Mouse (Mus musculus) cerebellum, adult 9-11 months (tissue): Measurements from ENCODE around the gene Ifitm2.

Source experiments
- DNase-seq: peaks from one replicate; pipeline ENCODE4 v3.0.0; 2022

Ifitm2 gene

DNA sequence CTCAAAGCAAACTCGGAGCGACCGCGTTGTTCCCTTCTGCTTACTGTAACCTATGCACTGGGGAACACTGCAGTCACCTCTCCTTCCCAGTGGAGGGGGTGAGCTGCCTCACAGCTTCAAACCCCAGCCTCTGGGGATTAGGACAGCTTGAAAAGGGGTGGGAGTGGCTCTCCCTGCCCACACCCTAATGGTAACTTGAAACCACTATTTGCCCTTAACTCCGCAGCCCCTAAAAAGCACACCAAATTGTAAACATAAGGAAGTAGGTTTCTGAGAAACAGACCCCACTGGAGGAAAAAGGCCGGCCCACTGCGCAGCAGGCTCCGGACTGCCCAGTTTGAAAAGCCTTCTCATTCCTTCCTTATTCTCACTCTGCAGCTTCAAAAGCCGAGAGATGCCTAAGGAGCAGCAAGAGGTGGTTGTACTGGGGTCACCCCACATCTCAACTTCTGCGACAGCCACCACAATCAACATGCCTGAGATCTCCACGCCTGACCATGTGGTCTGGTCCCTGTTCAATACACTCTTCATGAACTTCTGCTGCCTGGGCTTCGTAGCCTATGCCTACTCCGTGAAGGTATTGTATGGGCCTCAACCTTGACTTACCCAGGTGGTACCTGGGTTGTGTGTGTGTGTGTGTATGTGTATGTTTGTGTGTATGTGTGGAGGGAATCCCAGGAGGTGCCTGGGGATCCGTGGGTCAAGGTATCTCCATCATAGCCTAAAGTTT lies 12.2 kb upstream of the Ifitm2 start:
- no peak for DNase-seq

DNA sequence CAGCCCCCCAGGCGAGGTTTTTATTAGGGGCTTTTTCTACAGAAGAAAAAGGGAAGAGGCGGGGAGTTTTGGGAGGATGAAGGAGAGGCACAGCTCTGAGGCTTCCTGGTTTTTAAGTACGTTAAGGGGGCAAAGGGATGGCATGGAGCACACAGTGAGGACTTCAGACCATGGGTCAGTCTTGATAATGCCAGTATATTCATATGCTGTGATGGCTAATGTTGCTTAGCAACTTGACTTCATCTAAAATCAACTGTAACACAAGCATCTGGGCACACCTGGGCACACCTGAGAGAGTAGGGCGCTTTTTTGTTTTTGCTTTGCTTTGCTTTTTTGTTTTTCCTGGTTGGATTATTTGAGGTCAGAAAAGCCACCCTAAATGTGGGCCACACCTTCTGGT lies 11.1 kb upstream of the Ifitm2 start, which contains the start of gene Ifitm1:
TSS of gene Ifitm1 (plus strand) at position 301 of the 400 bp plus-strand sequence.
- no peak for DNase-seq

DNA sequence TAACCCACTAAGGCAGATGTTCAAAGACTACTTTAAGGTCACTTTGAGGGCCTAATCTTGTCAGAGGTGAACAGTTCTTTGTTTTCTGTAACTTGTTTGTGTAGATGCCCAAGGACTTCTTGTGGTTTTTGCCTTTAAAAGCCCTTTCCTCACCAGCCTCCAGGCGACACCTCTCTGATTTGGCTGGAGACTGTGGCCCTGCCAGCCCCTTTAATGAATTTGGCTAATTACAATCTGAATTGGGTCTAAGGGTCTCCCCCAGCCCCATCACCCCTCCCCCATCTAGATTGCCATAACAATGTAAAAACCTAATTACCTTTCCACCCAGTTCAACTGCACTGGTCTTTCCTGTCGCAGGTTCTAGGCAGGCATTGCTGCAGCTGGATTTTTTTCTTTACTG lies 6.9 kb upstream of the Ifitm2 start:
- no peak for DNase-seq

DNA sequence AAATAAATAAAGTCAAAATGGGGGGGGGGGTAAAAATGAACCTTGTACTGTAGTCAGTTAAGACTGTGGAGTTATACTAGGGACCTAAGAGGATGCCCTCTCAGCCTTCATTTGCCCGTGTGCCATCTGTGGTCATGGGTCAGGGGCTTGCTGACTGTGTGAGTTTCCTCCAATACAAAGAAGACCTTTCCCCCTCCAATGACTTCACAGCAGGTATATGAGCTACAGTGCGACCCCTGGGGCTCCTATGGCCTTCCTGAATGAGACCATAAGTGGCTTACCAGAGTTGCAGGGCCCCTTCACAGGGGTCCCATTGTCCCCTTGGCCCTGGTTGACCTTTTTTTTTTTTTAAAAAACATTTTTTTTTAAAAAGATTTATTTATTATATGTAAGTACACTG lies 5.6 kb upstream of the Ifitm2 start:
- no peak for DNase-seq

DNA sequence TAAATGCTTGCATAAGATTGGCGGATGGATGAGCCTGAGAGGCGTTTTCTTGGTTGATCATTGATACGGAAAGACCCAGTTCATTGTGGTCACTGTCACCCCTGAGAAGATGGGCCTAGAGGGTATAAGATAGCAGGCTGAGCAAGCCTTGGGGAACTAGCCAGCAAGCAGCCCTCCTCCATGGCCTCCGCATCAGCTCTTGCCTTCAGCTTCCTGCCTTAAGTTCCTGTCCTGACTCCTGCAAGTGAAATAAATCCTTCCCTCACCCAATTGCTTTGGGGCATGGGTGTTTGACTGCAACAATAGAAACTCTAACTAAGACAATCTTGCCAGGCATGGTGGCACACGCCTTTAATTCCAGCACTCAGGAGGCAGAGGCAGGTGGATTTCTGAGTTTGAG lies 4.2 kb upstream of the Ifitm2 start:
- DNase-seq: no peak

DNA sequence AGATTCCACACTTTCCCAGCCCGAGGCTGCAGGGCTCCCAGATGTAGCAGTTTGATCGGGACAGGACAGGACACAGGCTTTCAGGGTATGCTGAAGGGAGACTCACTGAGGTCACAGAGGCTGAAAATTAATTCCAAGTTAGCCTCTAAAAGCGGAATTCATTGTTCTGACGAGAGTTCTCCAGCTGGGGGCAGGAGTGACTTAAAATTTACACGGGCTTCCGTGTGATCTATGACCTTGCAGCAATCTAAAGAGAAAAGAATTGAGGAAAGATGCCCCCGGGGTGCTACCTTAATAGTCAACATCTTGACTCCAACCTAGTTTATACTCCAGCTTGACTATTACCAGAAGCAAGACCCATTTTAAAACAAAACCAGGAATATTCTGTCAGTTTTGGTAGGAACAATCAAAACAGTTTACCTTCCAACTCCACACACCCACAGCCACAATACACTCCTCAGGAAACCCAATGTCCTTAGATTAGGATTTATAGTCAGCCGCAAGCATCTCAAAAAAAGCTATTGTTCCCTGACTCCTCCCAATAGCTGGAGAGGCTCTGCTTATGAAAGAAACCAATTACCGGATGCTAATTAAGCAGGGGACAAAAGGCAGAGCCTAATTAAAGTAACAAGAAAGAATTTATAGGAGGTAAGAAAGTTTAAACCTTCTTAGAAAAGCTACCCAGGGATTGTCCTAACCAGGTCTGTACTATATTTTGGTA lies 3.6 kb upstream of the Ifitm2 start:
- DNase-seq: no peak

DNA sequence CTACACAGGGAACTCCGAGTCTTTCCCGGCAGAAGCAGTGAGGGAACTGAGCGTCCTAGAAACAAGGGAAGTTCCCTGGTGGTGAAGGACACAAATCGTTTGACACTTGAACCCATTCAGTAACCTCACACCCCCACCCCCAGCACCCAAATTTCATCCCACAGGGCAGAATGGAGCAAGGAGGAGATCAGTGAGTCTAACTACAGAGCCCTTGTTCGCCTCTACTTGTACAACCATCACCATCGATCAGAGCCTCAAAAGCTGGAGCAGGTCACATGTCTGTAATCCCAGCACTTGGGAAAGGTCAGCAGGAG lies 726 bp upstream of the Ifitm2 start:
- DNase-seq: no peak

DNA sequence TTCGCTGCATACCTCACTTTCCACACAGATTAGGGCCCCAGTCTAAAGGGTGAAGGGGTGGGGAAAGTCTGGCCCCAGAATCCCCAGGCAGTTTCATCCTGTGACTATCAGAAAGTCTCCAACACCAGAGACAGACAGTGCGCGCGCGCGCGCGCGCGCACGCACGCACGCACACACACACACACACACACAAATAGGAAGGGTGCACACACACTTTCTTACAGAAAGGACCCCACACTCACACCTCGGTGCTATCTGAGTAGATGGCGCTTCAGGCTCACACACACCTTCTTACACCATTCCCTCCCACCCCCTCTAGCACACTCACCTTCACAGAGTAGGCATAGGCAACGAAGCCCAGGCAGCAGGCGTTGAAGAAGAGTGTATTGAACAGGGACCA lies 445 bp downstream of the Ifitm2 start:
- DNase-seq: no peak

DNA sequence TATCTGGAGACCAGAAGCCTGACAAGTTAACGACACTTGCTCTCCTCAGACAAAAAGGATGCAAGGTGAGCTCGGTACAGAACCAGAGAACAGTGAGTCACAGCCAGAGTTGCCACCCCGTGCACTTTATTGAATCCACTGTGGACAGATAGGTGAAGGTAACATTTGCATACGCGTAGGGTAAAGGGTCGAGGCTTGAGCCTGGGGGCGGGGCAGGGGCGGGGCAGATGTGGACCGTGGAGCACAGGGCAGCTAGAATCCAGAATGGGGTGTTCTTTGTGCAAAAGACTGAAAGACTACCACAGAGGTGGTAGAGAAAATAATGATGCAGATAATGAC lies 1.1 kb downstream of the Ifitm2 start:
- no peak for DNase-seq

DNA sequence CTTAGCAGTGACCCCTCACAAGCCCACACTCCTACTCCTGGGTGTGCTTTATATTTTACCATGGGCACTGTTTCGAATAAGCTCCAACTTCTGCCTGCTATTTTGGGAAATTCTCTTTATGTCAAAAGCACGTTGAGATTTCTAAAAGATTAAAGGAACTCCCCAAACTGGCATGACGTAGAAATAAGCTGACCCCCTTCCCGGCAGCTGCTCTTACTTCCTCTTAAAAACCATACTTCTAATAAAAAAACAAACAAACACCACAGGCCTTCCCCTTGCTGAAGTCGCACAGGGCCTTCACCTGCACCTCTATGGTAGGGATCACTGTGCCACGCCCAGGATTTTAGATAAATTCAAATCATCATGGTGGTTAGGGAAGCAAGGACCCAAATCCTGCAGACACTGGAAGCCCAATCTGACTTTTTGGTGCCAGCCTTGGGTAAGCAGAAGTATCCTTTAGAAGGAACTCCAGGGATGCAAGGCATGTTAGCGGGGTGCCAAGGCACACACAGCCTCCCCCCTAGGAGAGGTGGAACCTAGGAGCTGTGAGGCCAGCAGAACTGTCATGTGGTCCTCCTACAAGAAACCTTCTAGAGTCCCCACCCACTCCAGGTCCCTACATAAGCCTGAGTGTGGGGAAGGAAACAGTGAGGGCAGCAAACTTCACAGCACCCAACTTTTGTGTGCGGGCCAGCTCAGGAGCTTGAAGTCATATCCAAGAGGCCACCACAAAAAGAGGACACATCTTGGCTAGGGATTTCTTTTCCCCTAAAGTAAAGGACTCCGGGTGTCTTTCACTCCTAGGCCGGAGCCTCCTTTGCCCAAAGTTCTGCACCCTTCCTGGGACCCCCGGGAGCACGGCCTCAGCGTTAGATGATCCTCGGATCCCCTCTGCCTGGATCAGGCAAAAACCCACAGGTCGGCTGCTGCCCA lies 1.7 kb downstream of the Ifitm2 start:
- no peak for DNase-seq

DNA sequence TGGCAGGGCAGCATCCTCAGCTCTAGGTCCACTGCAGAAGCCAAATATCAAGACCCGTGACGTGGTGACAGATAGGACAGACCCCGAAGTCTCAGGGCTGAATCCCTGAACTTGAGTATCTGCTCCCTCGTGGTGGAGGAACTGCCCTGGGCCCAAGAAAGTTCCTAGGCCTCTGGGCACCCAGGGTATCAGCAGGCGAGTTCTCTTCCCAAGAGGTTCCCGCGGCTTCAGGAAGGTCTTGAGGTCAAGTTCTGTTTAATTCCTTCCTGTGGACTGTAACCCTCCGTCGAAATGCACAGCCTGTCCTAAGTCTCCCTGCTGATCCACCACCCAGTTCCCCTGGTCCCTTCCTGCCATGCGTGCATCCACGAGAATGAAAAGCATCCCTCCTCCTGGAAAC lies 2.7 kb downstream of the Ifitm2 start:
- no peak for DNase-seq

DNA sequence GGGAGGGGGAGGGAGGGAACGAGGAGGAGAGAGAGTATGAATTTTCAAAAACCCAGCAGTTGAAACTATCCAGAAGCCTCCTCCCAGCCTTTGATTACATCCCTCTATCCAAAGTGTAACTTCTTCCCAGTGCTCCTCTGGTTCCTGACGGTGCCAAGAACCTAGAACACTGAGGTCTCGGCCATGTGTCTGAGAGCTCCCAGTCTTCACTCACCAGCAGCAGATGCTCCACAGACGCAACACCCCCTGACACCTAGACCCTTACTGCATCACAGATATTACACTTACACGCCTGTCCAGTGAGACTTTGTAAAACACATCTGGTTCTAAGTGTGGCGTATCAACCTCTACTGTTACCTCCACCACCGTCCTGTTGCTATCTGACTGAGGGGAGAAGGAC lies 3.3 kb downstream of the Ifitm2 start:
- no peak for DNase-seq

DNA sequence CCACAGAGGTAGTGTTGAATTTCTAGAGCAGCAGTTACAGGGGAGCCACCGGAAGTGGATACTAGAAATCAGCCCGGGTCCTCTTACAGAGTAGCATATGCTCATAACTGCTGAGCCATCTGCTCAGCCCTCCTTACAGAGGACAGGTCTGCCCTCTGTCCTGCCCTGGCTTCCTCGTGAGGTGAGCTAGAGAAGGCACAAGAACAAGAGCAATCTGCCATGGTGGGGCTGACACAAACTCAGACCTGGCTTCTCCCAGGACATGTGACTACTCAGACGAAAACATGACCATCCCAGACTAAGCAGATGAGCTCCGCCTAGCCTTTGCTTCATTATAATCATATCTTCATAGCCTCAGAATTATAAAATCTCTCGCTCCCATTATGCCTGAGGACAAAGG lies 4.0 kb downstream of the Ifitm2 start:
- DNase-seq: no peak

DNA sequence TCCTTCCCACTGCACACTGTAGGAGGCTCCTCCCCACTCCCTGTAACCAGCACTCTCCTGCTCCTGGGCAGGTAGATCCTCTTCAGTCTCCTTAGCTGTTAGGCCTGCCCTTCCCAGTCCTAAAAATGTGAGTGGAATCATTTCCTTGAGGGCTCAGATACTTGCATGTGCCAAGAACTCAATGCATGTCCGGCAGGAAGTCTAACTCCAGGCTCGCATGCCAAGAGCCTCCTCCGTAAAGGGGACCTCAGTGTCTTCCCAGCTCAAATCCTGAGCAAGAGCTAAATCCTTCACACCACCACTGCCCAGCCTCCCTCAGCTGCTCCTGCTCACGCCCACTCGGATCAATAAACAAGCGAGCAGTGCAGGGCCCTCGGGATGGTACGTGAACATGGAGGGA lies 4.7 kb downstream of the Ifitm2 start:
- no peak for DNase-seq

DNA sequence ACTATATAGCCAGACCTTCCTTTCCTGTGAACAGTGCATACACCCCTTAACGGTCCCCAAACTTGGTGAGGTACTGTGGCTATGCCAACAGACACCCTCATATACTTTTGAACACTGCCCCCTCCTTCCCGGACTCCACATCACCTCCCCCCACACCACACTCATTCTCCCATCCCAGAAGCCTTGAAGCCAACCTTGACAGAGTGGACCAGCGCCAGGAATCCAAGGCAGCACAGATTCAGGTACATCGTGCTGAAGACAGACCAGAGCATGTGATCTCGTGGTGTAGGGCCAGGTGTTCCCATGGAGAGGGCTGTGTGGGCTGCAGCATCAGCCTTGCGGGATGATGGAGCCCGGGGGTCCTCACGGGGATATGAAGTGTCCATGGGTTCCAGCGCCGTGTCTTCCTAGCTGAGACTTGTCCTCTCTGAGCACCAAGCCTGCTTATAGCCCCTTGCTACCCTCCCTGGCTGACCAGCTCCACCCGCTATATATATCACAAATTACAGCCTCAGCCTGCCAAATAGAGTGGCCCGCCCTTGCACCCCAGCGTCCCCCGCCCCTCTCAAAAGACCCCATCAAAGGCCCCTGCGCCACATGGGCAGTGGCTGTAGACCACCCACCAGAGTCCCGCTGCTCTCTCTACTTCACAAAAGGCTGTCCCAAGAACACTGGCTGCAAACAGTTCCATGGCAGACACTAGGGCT lies 5.8 kb downstream of the Ifitm2 start, which contains the start of gene Ifitm5:
TSS of gene Ifitm5 (minus strand) at position 468 of the 707 bp plus-strand sequence.
- DNase-seq: no peak

DNA sequence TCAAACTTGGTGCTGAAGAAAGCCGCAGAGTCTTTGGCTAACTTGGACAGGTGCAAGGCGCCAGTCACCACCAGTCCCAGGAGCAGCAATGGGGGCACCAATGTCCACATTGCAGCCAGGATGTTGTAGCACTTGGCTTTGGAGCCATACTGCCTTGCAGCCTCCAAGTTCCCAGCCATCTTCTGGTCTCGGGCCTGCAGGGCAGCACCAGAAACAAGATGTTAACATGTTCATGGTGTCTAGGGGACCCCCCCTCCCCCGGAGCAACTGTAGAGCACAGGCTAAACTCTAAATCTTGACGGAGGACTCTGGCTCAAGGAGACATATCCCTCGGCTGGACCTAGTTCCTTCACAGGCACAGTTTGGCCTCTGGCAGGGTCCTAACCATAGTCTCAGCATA lies 6.5 kb downstream of the Ifitm2 start:
- DNase-seq: no peak

DNA sequence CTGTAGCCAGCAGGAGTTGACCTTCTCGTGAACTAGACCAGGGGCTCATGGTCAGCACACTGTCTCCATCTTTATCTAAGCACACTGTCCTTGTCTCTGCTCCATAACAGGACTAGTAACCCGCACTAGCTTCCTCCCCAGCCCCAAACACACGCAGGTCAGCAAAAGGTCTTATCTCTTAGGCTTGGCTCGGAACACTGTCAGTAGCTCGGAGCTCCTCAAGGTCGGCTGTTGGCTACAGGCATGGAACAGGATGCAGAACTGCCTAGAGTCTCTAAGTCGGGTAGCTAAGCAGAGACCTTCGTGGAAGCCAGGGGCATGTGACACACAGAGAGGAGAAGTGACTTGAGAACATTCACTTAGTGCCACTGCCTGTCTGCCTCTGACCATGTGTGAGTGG lies 7.6 kb downstream of the Ifitm2 start:
- no peak for DNase-seq

DNA sequence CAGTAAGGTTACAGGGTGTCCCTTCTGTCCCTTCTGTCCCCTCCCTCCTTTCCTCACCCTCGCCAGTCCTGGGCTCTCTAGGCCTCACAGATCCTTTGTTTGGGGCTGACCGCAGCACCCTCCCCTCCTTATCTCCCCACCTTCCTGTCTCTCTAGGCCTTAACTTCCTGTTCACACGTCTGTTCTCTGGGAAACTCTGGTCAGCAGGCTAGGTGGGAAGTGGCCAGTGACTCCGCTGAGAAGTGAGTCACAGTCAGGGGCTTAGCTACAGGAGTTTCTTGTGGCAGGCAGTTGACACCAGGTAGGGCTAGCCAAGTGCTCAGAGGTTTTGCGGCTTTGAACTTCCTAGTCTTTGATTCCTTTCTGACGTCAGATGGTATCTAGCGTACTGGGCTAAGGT lies 8.8 kb downstream of the Ifitm2 start:
- no peak for DNase-seq

DNA sequence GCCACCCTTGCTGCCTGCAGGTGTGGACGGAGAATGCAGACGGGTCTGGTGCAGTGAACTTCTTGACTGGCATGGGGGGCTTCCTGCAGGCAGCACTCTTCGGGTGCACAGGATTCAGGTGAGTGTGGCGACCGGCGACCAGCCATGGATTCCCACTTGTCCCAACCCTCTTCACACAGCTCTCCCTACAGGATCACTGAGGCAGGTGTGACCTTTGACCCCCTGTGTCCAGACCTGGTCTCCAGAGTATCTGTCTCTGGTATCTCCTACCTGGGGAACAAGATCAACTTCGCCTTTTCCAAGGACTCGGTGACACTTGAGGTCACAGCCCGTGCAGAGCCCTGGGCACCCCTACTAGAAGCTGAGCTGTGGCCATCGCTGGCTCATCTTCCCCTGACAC lies 9.5 kb downstream of the Ifitm2 start:
- DNase-seq: no peak

DNA sequence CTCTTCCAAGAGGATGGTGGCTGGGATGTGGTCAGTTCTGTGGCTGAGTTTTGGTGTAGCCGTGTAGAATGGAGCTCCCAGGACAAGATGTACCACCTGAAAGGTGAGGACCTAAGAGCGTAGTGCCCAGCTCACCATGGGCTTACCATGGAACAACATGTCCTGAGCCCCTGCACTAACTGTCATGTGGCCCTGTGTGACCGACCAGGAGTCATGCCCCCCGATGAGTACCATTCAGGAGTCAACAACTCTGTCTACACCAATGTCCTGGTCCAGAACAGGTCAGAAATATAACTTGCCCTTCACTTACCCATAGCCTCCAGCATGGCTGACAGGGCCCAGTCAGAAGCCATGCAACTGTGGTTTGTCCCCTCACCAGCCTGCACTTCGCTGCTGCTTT lies 10.5 kb downstream of the Ifitm2 start:
- DNase-seq: no peak

DNA sequence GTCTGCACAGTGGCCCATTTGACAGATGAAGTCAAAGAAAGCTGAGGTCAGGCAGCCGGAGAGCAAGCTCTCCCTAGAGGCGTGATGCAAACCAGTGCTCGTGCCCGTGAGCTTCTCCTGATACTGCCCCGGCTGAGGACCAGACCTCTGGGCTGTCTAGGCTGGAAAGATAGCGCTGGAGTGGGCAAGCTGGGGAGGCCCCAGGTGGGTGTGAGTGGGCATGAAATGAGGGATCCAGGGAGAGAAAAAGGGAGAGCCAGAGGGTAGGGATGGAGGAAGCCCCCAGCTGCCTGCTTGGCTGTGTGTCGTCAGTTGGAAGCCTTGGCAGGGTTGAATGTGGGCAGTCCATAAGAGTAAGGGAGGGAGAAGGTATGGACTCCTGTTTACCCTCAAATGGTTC lies 11.6 kb downstream of the Ifitm2 start:
- DNase-seq: no peak

DNA sequence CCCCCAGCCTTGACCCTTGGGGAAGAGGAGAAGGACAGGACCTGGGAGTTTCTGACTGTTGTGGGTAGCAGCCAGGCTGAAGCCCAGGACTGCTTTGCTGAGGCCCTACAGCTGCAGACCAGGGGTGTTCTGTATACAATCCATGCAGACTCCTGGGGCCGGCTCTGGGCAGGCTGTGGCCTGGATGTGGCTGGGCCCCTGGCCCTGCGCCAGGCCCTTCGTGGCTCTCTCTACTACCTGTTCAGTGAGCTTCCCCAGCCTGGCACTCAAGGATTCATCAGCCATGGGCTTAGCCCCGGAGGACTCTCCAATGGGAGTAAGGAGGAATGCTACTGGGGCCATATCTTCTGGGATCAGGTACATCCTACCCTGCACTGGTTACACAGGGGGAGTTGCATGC lies 12.4 kb downstream of the Ifitm2 start:
- DNase-seq: no peak

DNA sequence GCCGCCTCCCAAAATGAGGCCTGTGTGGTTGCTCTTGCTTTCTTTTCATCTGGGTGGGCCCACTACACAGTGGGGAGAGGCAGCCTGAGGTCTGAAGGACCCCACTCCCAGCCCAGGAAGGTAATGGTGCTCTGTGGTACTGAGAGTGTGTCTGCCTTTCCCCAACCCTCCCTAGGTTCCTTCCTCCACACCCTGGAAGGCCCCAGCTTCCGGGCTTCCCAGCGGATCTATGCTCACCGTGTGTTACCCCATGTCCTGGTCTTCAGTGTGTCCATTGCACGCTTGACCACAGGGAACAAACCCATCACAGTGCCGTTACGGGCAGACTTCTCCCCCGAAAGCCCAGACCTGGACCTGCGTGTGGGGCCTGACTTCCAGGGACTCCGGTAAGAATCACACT lies 13.0 kb downstream of the Ifitm2 start:
- no peak for DNase-seq
